Mouse (Mus musculus) CD4-positive, CD25-positive, alpha-beta regulatory T cell, adult 4 months (primary cell): Measurements from ENCODE around the gene Prss16. TPM values are rescaled to one million over a fixed set of nuclear protein-coding genes. Genes with fewer than 3 reads are reported as not detected.
A peak's percentile ranks its signal among the peaks of the same experiment; 100 is the strongest.

Source experiments
- ATAC-seq: one replicate; pipeline ENCODE4 v1.8.0; 2017
- polyA plus RNA-seq, 2 experiments: library from polyadenylated mRNA; unstranded; fragments of 100-300 nt; shearing (Covaris generic); gene quantifications; one replicate each; pipeline ENCODE4 v1.2.1; 2017

Gene Prss16
- polyA plus RNA-seq, 2 experiments from 2014 or later, result 0.74 TPM; not detected in 1

DNA sequence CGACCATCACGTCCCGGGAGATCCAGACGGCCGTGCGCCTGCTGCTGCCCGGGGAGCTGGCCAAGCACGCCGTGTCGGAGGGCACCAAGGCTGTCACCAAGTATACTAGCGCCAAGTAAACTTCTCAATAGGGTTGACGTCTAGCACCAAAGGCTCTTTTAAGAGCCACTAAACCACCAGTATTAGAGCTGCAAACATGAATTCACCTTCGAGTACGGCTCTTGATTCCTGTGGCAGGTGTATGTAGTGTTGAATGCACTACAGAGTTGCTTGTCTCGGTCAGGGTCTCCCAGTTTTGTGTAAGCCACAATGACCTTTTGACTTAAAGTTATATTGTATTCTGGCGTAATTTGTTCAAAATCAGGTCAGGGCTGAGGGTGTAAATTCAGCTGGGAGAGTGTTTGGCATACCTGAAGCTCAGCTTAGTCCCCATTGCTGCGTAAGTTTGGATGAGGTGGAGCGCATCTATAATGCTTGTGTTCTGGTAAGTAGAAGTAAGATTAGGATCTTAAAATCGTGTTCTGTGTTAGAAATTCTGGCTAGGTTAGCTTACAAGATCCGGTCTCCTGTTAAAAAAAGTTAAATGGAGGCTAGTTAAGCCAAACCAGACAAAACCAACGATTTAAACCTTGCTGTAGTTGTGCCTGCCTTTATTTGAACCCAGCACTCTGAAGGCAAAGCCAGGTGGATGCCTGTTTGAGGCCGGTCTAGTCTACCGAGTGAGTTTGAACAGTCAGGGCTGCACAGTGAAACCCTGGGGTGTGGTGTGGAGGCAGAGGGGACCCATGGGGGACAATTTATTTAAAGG, 26.8 kb upstream of the Prss16 start:
- ATAC-seq, result no peak

DNA sequence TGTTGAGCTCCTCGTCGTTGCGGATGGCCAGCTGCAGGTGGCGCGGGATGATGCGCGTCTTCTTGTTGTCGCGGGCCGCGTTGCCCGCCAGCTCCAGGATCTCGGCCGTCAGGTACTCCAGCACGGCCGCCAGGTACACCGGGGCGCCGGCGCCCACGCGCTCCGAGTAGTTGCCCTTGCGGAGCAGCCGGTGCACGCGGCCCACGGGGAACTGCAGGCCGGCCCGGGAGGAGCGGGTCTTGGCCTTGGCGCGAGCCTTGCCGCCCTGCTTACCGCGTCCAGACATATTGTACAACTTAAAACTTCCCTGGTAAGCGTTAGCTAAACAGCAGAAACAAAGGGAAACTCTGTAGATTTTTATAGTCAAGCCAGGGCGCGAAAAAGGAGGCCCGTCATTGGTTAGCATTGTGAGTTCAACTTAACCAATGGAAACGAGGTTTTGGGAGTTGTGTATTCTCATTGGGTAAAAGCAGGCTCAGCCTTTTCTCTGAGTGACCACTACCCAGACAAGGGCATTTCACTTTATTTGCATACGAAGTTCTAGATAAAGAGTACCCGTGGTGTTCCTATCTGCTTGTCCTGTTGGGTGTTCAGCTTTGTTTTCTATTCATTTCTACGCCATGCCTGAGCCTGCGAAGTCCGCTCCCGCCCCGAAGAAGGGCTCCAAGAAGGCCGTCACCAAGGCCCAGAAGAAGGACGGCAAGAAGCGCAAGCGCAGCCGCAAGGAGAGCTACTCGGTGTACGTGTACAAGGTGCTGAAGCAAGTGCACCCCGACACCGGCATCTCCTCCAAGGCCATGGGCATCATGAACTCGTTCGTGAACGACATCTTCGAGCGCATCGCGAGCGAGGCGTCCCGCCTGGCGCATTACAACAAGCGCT, 26.0 kb upstream of the Prss16 start, which contains the start of the genes Hist1h2ah and Hist1h2bk:
Gene Hist1h2ah (minus strand): TSS at position 302 of the 882 bp plus-strand sequence.
Gene Hist1h2bk (plus strand): TSS at position 604 of the 882 bp plus-strand sequence.
- peak; percentile 99 for ATAC-seq

DNA sequence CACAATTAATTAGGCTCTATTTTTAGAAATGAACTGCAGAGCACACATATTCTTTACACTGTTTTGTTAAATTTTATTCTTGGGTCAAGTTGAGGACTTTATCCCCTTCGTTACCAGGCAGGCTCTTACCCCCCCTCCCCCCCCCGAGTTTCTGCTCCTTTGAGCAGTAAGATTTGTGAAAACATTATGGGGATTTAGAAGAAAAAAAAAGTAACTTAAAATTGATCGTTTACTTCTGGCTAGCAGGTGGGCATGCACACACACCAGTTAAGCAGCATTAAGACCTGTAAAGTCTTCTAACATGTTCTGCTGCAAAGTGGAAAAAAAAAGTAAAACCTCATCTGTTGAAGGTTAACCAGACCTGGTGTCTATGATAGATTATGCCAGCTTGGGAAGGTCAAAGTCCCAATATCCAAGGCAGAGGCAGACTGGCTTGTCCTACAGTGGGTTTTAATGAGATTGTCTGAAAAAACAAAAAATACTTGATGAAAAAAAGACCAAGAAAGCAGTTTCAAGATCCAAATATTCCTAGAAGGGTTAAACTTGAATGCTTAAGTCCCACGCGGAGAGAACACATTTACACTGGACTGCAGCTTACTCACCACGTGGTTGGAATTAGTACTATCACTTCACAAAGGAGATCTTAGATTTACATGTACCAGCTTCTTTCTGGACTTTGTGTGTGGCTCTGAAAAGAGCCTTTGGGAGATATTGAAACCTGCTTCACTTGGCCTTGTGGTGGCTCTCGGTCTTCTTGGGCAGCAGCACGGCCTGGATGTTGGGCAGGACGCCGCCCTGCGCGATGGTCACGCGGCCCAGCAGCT, 25.1 kb upstream of the Prss16 start:
- no peak for ATAC-seq

DNA sequence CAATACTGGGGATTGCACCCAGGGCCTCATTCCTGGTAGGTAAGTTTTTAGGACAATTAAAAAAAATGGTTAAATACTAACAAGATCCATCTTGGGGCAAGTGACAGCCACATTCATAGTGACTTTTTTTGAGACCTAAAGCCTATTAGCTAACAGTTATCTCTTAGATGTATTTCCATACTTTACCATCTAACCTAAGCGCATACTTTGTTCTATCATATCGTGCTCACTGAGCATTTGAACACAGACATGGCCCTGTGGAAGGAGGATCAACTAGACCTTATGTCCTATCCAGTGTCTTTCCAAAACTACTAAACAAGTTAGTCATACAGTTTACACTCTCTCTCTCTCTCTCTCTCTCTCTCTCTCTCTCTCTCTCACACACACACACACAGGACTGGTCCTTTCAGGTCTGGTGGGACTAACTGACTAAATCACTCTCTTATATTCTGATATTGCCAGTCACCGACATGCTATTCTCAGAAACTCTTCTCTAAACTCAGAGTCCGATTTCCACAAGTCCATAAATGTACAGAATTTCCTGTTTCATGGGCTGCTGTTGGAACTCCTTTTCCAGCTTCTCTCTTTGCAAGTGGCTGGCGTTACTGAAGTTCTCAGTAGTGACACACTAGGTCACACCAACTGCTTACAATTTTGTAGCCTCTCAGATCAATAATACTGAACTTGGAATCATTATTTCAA, 24.4 kb upstream of the Prss16 start:
- no peak for ATAC-seq

DNA sequence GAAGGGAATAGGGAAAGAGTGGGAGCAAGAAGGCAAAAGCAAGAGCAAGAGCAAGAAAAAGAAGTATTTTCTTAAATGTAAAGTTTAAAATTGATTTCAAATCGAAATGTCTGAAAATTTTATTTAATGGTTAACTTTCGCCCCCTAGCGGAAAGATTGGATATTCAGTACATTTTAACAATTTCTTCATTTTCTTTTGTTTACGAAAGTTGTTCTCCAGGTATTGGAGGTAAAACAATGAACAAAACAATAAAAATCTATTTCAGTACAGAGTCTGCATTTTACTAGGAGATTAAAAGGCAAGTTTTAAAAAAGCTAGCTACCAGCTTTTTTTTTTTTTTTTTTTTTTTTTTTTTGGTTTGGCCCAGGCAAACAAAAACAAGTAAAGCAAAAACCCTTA, 21.0 kb upstream of the Prss16 start:
- ATAC-seq, result no peak

DNA sequence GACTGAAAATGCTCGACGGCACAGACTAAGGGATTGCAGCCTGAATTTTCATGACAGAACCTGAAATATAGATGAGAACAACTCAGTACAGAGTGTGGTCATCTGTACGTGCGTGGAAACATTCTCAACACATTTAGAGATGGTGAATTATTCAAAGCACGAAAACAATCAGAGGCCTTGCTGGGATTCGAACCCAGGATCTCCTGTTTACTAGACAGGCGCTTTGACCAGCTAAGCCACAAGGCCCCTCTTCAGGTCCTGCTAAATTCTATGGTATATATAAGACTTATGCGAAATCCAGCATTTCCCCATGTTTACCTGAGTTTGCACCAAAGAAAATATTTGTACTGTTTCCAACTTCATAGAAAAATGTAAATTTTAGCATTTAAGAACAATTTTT, 20.4 kb upstream of the Prss16 start:
- ATAC-seq, result no peak

DNA sequence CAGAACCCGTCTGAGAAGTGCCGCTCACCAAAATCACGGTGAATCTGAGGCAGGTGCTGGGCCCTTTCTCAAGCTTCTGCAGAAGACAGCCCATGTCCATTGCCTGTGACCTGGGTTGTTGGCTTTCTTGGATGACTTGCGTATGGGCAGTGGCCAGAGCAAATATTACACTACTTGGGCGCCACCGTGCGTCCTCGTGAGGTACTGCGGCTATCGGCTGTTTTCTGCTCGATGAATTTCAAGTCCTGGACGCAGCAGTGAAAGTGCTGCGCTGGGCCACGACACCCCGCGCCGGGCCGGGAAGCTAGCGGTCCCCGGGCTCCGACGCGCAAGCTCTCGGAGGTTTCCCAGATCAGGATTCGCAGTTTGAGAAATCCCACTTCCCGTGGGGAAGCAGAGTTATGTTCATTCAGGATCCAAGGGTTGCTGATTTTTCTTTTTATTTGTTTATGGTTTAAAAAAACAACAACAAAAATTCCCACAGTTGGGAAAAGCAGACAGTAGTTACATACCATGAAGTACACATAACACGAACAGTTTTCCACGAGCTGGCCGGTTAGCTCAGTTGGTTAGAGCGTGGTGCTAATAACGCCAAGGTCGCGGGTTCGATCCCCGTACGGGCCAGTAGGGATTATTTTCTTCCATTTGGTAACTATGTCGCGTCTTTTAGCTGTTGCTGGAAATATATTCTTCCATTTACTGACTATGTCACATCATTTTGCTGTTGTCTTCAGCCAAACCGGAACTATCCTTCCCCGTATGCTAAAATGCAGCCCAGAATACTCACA, 19.3 kb upstream of the Prss16 start:
- ATAC-seq, result peak; percentile 76

DNA sequence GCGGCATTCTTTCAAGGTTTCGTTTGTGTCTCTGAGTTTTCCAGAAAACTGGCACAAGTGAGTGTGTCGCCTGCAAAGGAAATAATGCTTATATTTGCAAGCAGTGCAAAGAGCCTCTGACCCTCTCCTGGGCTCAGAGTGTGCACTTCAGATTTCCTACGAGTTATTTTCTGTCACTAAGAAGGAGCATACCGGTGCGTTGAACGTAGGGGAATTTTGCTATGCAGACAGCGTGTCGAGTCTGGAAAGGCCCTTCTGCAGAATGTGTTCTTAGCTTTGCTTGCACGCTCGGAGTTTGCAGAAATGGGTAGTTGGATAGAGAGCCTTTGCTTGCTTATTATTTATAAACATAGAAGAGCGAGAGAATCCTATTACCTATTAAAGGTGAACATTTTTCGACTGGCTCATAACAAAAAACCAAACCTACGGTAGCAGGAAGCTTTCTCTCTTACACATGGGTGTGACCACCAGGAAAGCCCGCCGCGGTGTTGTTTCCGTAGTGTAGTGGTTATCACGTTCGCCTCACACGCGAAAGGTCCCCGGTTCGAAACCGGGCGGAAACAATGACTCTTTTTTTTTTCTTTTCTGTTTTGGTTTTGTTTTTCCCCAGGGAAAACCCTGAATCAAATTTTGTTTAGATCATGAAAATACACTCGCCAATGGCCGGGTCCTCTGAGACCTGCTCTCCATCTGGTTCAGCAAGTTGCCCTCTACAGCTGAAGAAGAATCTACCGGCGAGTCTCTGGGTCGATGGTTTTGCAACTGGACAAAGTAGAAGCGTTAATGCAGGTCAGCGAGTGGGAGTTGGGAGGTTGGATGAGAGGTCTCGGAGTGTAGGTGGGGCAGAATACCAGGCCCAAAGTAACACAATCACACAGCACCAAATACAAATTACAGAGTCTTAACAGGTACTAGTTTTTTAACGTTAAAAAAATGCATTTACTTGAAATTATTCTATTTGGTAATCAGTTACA, 16.8 kb upstream of the Prss16 start:
- peak; percentile 63 for ATAC-seq

DNA sequence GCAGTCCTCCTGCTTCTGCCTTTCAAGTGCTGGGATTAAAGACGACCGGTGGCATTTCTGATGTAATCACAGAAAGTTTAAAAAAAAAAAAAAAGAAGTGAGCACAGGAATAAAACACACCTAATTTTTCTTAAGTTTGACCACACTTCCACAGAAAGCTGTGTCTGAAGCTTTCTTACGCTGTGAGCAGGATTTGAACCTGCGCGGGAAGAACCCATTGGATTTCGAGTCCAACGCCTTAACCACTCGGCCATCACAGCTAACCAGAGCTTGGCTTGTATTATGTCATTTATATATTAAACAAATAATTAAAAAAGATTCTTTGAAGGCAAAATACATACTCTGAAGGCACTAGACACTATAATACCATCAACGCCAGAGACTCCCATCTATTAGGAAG, 12.7 kb upstream of the Prss16 start:
- ATAC-seq, result peak; percentile 46

DNA sequence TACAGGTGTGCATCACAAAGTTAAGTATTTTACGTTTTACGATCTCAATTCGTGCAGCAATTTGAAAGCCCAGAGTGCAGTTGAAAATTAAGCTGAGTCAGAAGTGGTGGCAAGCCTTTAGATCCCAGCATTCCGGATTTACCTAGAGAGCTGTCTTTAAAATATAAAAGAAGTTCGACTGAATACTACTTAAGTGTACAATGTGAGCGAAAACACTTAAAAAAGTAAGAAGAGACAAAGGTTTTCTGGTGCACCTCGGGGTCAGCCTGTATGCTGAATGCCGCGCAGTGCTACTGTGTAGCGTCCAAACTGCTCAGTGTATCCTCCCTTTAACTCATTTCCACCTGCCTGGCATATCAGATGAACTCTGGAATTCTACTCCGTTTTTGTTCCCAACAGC, 12.0 kb upstream of the Prss16 start:
- ATAC-seq, result no peak

DNA sequence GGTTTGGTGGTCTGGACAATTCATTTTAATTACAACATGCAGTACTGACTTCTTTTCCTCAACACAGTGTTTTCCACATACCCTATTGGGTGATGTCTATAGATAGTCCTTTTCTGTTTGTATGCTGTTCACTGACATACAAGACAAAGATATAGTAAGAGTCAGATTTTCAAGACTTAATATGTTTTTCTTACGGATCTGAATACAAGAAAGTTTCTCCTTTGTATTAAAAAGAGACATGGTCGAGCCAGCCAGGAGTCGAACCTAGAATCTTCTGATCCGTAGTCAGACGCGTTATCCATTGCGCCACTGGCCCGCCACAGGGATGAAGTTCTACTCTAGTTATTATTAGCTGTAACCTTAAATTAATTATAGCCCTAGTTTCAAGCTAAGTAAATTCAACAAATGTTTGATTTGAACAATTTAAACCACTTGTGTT, 11.4 kb upstream of the Prss16 start:
- ATAC-seq, result peak; percentile 28

DNA sequence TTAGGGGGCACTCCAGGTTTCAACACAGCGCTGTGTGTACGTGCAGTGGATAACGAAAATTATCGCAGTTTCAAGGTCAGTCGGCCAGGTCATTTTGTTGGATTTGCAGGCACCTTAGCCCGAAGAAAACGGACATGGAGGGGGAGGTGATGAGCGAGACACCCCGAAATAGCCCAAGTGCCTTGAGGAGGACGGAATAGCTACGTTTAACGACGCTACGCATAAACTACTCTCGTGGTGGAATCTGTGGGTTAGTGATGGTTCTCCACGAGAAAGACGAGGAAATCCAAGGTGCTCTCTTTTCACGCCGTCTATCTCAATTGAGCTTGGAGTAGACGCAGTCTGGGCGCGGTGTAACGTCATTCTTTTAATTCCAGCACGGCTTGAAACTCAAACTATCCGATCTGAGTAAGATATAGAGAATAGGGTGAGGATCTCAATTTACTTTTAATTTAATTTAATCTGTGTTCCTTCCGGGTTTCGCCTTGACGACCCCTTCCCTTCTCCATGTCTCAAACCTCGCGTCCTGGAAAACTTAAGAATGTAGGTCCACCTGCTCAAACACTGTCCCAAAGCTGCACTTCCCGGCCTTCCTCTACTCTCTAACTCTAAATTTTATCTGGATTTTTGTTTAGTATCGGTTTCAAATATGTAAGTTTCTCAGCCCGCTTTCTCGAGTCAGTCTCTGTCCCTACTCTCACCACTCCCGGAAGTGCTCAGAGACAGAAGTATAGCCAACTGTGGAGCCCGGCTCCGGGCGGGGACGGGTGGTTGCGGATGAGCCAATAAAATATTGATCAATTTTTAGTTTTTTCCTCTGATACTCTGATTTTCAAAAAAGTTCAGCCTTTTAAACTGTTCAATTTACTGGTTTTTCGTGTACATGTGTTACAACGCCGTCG, 10.6 kb upstream of the Prss16 start:
- ATAC-seq, result peak; percentile 48

DNA sequence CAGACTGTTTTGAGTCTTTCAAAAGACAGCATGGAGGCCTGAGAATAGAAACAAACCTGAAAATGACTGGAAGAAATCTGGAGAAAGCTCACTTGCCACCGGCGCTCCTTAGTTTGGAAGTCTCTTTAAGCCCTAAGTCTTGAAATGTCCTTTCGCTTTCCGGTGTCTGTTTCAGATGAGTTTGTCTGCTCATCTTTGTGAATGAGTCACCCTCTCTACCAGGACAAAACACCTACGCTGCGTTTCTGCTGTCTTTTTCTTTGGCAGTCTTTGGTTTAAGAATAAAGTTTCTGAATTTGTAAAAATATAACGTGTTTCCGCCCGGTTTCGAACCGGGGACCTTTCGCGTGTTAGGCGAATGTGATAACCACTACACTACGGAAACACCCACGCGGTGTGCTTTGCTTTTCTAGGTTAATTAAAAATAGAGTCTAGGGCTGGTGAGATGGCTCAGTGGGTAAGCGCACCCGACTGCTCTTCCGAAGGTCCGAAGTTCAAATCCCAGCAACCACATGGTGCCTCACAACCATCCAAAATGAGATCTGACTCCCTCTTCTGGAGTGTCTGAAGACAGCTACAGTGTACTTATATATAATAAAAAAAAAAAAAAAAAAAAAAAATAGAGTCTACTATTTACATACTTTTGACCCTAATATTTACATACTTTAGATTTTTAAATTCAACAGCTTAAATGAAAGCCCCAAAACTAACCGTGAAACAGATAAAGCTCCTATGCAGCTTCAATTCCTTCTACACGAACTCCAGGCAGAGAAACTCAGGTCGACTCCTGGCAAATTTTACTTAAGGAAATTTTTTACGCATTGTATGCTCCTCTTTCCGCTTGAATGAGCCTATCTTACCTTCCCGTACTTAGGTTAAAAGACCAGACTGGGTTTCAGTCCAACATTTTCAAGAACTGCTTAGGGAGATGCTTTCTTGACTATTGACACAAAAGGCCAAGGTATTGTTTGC, 6.2 kb upstream of the Prss16 start:
- ATAC-seq, result peak; percentile 83

DNA sequence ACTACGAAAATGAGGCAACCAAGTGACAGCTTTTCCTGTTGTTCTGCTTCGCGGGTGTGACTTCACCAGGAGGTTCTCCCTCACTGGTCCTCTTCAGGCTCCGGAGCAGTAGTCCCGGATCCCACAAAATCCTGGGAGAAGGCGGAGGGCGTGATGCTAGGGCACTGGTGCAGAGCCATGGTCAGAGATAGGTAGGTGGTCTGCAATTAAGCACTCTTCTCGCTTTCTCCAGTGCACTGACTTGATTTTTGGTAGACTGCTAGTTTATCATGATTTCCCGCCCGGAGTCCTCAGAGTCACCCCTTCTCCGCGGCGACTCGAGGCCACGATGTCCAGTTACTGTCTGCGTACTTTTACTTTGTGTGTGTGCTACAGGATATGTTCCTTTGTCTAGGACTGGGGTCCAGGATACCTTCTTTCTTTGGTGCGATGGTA, 4.9 kb upstream of the Prss16 start:
- no peak for ATAC-seq

DNA sequence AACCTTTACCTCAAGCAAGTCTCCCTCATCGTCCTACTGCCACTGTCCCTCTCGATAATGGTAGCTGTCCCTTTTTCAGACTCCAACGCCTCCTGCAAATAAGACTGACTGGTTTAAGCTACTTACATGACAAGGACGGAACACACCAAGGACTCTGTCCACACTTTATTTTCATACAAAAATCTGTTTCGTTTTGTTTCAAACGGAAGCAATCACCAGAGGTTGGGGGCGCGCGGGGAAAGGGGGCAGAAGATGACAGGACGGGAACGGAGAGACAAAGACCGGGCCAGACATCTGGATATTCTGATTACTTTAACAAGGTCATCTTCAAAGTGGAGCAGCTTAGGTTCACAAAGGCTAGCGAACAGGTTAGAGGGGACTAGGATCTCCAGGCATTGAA, 4.2 kb upstream of the Prss16 start:
- no peak for ATAC-seq

DNA sequence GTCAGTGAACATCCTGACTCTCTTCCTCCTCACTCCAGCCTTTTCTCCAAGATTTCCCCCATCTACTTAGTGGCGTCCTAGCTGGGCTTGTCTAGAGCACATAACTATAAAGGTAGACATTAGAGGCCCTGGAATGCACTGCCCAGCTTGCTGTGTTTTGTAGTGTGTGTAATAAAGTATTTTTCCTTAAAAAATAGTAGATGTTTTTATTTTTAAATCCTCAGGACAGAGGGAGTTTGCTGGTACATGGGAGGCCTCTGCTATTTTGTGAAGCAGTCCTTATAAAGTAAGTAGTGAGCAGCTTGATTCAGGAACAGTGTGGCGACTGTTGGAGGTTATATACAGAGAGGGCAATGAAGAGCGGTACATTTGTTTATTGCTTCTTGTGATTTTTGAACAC, 835 bp downstream of the Prss16 start:
- ATAC-seq, result no peak

DNA sequence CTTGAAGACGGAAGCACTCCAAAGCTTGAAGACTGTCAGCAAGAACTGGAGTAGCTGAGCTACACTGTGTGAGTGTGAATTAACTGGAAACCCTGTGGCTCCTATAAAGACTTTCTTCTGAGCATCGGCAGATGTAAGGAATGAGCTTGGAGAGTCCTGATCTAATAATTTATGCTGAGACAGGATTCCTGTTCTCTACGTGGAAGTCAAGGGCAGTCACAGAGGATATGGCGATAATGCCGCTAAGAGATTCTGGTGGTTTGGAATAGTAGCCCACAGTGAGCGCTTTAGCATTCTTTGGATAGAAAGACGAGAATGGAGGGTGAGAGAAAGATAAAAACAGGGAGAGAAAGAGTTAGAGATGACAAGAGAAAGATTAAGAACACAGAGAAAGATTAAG, 1.7 kb downstream of the Prss16 start:
- ATAC-seq, result no peak

DNA sequence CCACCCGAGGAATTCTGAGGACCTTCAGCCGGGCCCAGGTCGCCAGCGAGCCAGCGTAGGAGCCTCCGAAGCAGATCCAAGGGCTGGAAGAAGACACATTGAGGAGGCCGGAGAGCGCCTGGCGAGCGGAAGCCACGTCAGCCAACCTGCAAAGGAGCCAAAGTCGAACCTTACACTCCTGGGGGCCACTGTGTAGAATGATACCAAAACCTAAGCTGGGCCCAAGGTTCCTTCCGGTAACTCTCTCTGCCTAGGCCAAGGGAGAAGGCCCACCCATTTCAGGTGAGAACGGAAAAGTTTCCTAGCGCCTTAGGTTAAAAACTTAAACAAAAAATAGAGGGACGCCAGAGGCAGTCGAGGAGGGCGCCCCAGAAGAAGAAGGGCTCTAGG, 2.4 kb downstream of the Prss16 start:
- ATAC-seq, result no peak
